In the genomic region with DNA sequence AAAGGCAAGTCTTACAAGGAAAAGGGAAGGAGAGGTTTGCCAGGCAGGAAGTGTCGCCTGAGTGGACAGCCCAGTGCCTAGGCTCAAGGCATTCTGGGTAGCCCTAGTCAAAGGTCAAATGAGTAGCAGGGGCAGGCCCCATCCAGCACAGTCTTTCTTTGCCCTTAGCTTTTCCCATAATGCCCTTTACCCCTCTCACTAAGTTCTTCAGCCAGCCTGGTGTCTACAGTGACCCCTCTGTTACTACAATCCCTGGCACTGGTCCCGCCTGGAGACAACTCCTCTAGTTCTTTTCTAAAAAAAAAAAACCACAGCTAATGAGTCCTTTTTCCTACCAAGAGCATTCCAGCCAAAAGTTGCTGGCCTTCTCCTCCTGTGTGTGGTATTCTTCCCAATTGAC, we compare ENCODE assay signal across 25 mouse cellular contexts.
A peak's percentile ranks its signal among the peaks of the same experiment; 100 is the strongest.
DNase-seq lines count a peak whose midpoint lies in the region; ATAC-seq lines count a peak whose summit lies in the region.
"Had no signal": no experiment of that assay in that cellular context is flagged by ENCODE, and none has a peak within 500 bp of the region (broad histone marks: within the 10 kb centered on the region; RNA-seq: fewer than 3 reads in every experiment).

No protein-coding gene starts in this region.

- H3K4me1 ChIP-seq in kidney, embryonic 16.5 days (ENCODE audit: insufficient read depth, low read length): no peaks in the 10 kb centered on the region; the same call in 1 of the 2 replicates
- peaks cover 33% of the 10 kb centered on the region for H3K4me1 ChIP-seq in neural tube, embryonic 13.5 days (replicated peaks)
- H3K4me1 ChIP-seq: embryonic facial prominence, embryonic 15.5 days; heart, embryonic 12.5 days had no signal

- ATAC-seq in kidney, embryonic 16.5 days (ENCODE audit: low FRiP score, low TSS enrichment): no peak
- no peak for ATAC-seq in neural tube, embryonic 13.5 days (ENCODE audit: low read depth)
- ATAC-seq: forebrain, embryonic 16.5 days; midbrain, embryonic 15.5 days had no signal

- no peaks in the 10 kb centered on the region for H3K27me3 ChIP-seq in kidney, embryonic 16.5 days (ENCODE audit: insufficient read depth, low read length)
- no peaks in the 10 kb centered on the region for H3K27me3 ChIP-seq in neural tube, embryonic 13.5 days
- H3K27me3 ChIP-seq: hindbrain, embryonic 12.5 days; midbrain, embryonic 15.5 days had no signal

- WGBS in kidney, embryonic 16.5 days: 84% methylated on average over 2 of the region's 2 CpGs
- WGBS in neural tube, embryonic 13.5 days: 86% methylated on average over 2 of the region's 2 CpGs

- peak; percentile 29 for DNase-seq in gastrocnemius, postnatal 14 days
- no peak for DNase-seq in gastrocnemius, adult 8-10 months (ENCODE audit: low spot score in 2 of 2)
- DNase-seq in kidney, adult 9 months: peak; percentile 82
- no peak for DNase-seq in neural tube, embryonic 10.5 days (ENCODE audit: extremely low spot score, low spot score)
- peak; percentile 58 to 77 for DNase-seq in kidney, postnatal 36 days
- DNase-seq in retina, embryonic 14.5 days (ENCODE audit: low spot score): no peak
- DNase-seq: B cell, adult 2 months; cerebellum, adult 11-12 months; cerebellum, postnatal 36 days; heart, postnatal 14 days; layer of hippocampus, adult 9-11 months; lung, postnatal 14 days; right cerebral cortex, adult 18-20 months; thymus, postnatal 25 days had no signal

- intact Hi-C loops in gastrocnemius, postnatal 14 days (cut with DNase I; ENCODE audit: low total_unique reads): no loop called here

- H3K9me3 ChIP-seq in kidney, embryonic 16.5 days (ENCODE audit: low read length): no peaks in the 10 kb centered on the region
- H3K9me3 ChIP-seq in neural tube, embryonic 13.5 days: no peaks in the 10 kb centered on the region
- H3K9me3 ChIP-seq: embryonic facial prominence, embryonic 15.5 days; heart, embryonic 12.5 days; hindbrain, embryonic 12.5 days; megakaryocyte, embryonic 14.5 days; midbrain, embryonic 15.5 days had no signal

- no peak overlapping the region for H3K27ac ChIP-seq in kidney, embryonic 16.5 days (ENCODE audit: low read length)
- H3K27ac ChIP-seq in neural tube, embryonic 13.5 days (replicated peaks): peak overlapping the region; percentile 61; the same call in 1 of the 2 replicates
- H3K27ac ChIP-seq: embryonic facial prominence, embryonic 15.5 days; hindbrain, embryonic 12.5 days; liver, embryonic 14.5 days; midbrain, embryonic 15.5 days; stomach, postnatal 0 days had no signal

- H3K4me3 ChIP-seq in kidney, embryonic 16.5 days (ENCODE audit: low read length): no peak overlapping the region
- no peak overlapping the region for H3K4me3 ChIP-seq in neural tube, embryonic 13.5 days
- H3K4me3 ChIP-seq: embryonic facial prominence, embryonic 15.5 days; heart, embryonic 12.5 days; hindbrain, embryonic 12.5 days; left cerebral cortex, adult 2 months; megakaryocyte, embryonic 14.5 days; midbrain, embryonic 15.5 days had no signal

- no peak overlapping the region for H3K4me2 ChIP-seq in kidney, embryonic 16.5 days (replicated peaks; ENCODE audit: low read depth, low read length)
- H3K4me2 ChIP-seq in neural tube, embryonic 13.5 days: no peak overlapping the region
- H3K4me2 ChIP-seq: embryonic facial prominence, embryonic 15.5 days; heart, embryonic 12.5 days; hindbrain, embryonic 12.5 days; midbrain, embryonic 15.5 days had no signal

- H3K36me3 ChIP-seq in kidney, embryonic 16.5 days (ENCODE audit: insufficient read depth, low read length): no peaks in the 10 kb centered on the region
- H3K36me3 ChIP-seq in neural tube, embryonic 13.5 days: no peaks in the 10 kb centered on the region
- H3K36me3 ChIP-seq: embryonic facial prominence, embryonic 15.5 days; heart, embryonic 12.5 days; hindbrain, embryonic 12.5 days; midbrain, embryonic 15.5 days had no signal

- H3K9ac ChIP-seq in kidney, embryonic 16.5 days (replicated peaks; ENCODE audit: low read length): no peak overlapping the region
- H3K9ac ChIP-seq in neural tube, embryonic 13.5 days: no peak overlapping the region
- H3K9ac ChIP-seq: embryonic facial prominence, embryonic 15.5 days; heart, embryonic 12.5 days; hindbrain, embryonic 12.5 days; liver, embryonic 14.5 days; midbrain, embryonic 15.5 days had no signal

Comparison
In these comparisons a context has a peak if more than half of its experiments do, and no peak if none do; other contexts are left out.
1. DNase-seq: peak in gastrocnemius, postnatal 14 days (single experiment), kidney, adult 9 months (single experiment) and kidney, postnatal 36 days (2 of 2); none in gastrocnemius, adult 8-10 months (0 of 2), neural tube, embryonic 10.5 days (single experiment) and retina, embryonic 14.5 days (single experiment).